Mouse (Mus musculus): ENCODE measurements around the gene Ift52. TPM values are rescaled to one million over a fixed set of nuclear protein-coding genes. Genes with fewer than 3 reads are reported as not detected.

The Ift52 gene
- polyA plus RNA-seq, 1 experiment from 2014 or later, result 32.7 TPM

GRCm38 (mm10) chr2:163061203-163062118 lies 44.3 kb downstream of the Ift52 start:
- no peak for ATAC-seq (ENCODE audit: low FRiP score)
- no peak overlapping the region for H3K9ac ChIP-seq (replicated peaks)
- no peak overlapping the region for H3K4me3 ChIP-seq (replicated peaks)
- H3K36me3 ChIP-seq, result no peaks in the 10 kb centered on the region
- no peak overlapping the region for H3K4me2 ChIP-seq
- 83% methylated on average over 8 of the region's 8 CpGs for WGBS
- H3K4me1 ChIP-seq, result no peaks in the 10 kb centered on the region
- no peak overlapping the region for H3K27ac ChIP-seq (replicated peaks)
- no peaks in the 10 kb centered on the region for H3K27me3 ChIP-seq (replicated peaks)
- no peaks in the 10 kb centered on the region for H3K9me3 ChIP-seq (replicated peaks)

GRCm38 (mm10) chr2:163062119-163062508 lies 45.0 kb downstream of the Ift52 start:
- Histone ChIP-seq H3K4me3 (replicated peaks) (no peak overlapping the region), H3K9me3 (replicated peaks) (no peaks in the 10 kb centered on the region), H3K36me3 (no peaks in the 10 kb centered on the region), H3K4me1 (no peaks in the 10 kb centered on the region), H3K9ac (replicated peaks) (no peak overlapping the region), H3K4me2 (no peak overlapping the region), H3K27ac (replicated peaks) (no peak overlapping the region), H3K27me3 (replicated peaks) (no peaks in the 10 kb centered on the region)
- ATAC-seq (ENCODE audit: low FRiP score), result no peak
- 56% methylated on average over 6 of the region's 6 CpGs for WGBS

GRCm38 (mm10) chr2:163066326-163066725 lies 49.2 kb downstream of the Ift52 start:
- no peak overlapping the region for H3K4me2 ChIP-seq
- H3K4me1 ChIP-seq, result no peaks in the 10 kb centered on the region
- no peaks in the 10 kb centered on the region for H3K27me3 ChIP-seq (replicated peaks)
- 91% methylated on average over 6 of the region's 6 CpGs for WGBS
- no peaks in the 10 kb centered on the region for H3K9me3 ChIP-seq (replicated peaks)
- no peaks in the 10 kb centered on the region for H3K36me3 ChIP-seq
- ATAC-seq (ENCODE audit: low FRiP score), result no peak
- H3K9ac ChIP-seq (replicated peaks), result no peak overlapping the region
- no peak overlapping the region for H3K27ac ChIP-seq (replicated peaks)
- H3K4me3 ChIP-seq (replicated peaks), result no peak overlapping the region

- H3K9ac ChIP-seq (replicated peaks), result no peak overlapping the region
- H3K4me2 ChIP-seq, result no peak overlapping the region
- H3K9me3 ChIP-seq (replicated peaks), result no peaks in the 10 kb centered on the region
- WGBS, result 88% methylated on average over 1 of the region's 1 CpGs
- no peaks in the 10 kb centered on the region for H3K36me3 ChIP-seq
- no peaks in the 10 kb centered on the region for H3K4me1 ChIP-seq
- H3K4me3 ChIP-seq (replicated peaks), result no peak overlapping the region
- no peak overlapping the region for H3K27ac ChIP-seq (replicated peaks)
- H3K27me3 ChIP-seq (replicated peaks), result no peaks in the 10 kb centered on the region
- no peak for ATAC-seq (ENCODE audit: low FRiP score)
Measured at GRCm38 (mm10) chr2:163067233-163067632, 50.1 kb downstream of the Ift52 start.

- H3K9me3 ChIP-seq (replicated peaks), result no peaks in the 10 kb centered on the region
- no peak overlapping the region for H3K27ac ChIP-seq (replicated peaks)
- no peaks in the 10 kb centered on the region for H3K4me1 ChIP-seq
- no peak overlapping the region for H3K9ac ChIP-seq (replicated peaks)
- ATAC-seq (ENCODE audit: low FRiP score), result no peak
- no peaks in the 10 kb centered on the region for H3K27me3 ChIP-seq (replicated peaks)
- 88% methylated on average over 3 of the region's 3 CpGs for WGBS
- no peaks in the 10 kb centered on the region for H3K36me3 ChIP-seq
- H3K4me3 ChIP-seq (replicated peaks), result no peak overlapping the region
- no peak overlapping the region for H3K4me2 ChIP-seq
Measured at GRCm38 (mm10) chr2:163070213-163070612, 53.1 kb downstream of the Ift52 start.

GRCm38 (mm10) chr2:163071590-163071989 lies 54.4 kb downstream of the Ift52 start:
- Histone ChIP-seq H3K4me1 (no peaks in the 10 kb centered on the region), H3K36me3 (no peaks in the 10 kb centered on the region), H3K27ac (replicated peaks) (no peak overlapping the region), H3K27me3 (replicated peaks) (no peaks in the 10 kb centered on the region), H3K4me3 (replicated peaks) (no peak overlapping the region), H3K9ac (replicated peaks) (no peak overlapping the region), H3K9me3 (replicated peaks) (no peaks in the 10 kb centered on the region), H3K4me2 (no peak overlapping the region)
- WGBS, result 89% methylated on average over 3 of the region's 3 CpGs
- no peak for ATAC-seq (ENCODE audit: low FRiP score)

GRCm38 (mm10) chr2:163073023-163073757 lies 56.0 kb downstream of the Ift52 start:
- H3K36me3 ChIP-seq, result no peaks in the 10 kb centered on the region
- no peak for ATAC-seq (ENCODE audit: low FRiP score)
- H3K4me2 ChIP-seq, result no peak overlapping the region
- no peak overlapping the region for H3K9ac ChIP-seq (replicated peaks)
- no peaks in the 10 kb centered on the region for H3K27me3 ChIP-seq (replicated peaks)
- WGBS, result 79% methylated on average over 9 of the region's 9 CpGs
- H3K4me1 ChIP-seq, result no peaks in the 10 kb centered on the region
- H3K27ac ChIP-seq (replicated peaks), result no peak overlapping the region
- H3K9me3 ChIP-seq (replicated peaks), result no peaks in the 10 kb centered on the region
- H3K4me3 ChIP-seq (replicated peaks), result no peak overlapping the region

- no peaks in the 10 kb centered on the region for H3K9me3 ChIP-seq (replicated peaks)
- ATAC-seq (ENCODE audit: low FRiP score), result no peak
Measured at GRCm38 (mm10) chr2:163074006-163074405, 56.9 kb downstream of the Ift52 start.

GRCm38 (mm10) chr2:163074808-163075207 lies 57.7 kb downstream of the Ift52 start:
- Histone ChIP-seq H3K4me2 (no peak overlapping the region), H3K9ac (replicated peaks) (no peak overlapping the region), H3K4me1 (no peaks in the 10 kb centered on the region), H3K27ac (replicated peaks) (no peak overlapping the region), H3K27me3 (replicated peaks) (no peaks in the 10 kb centered on the region), H3K36me3 (no peaks in the 10 kb centered on the region), H3K4me3 (replicated peaks) (no peak overlapping the region), H3K9me3 (replicated peaks) (no peaks in the 10 kb centered on the region)
- whole genome bisulfite sequencing, result 91% methylated on average over 12 of the region's 12 CpGs
- no peak for ATAC-seq (ENCODE audit: low FRiP score)

More at GRCm38 (mm10) chr2:163074006-163074405, 56.9 kb downstream of the Ift52 start:
- no peaks in the 10 kb centered on the region for H3K36me3 ChIP-seq
- no peak overlapping the region for H3K4me2 ChIP-seq
- WGBS, result 70% methylated on average over 7 of the region's 7 CpGs
- no peak overlapping the region for H3K27ac ChIP-seq (replicated peaks)
- H3K4me3 ChIP-seq (replicated peaks), result no peak overlapping the region
- H3K27me3 ChIP-seq (replicated peaks), result no peaks in the 10 kb centered on the region
- H3K4me1 ChIP-seq, result no peaks in the 10 kb centered on the region
- H3K9ac ChIP-seq (replicated peaks), result no peak overlapping the region

GRCm38 (mm10) chr2:163075234-163075633 lies 58.1 kb downstream of the Ift52 start:
- Histone ChIP-seq H3K27ac (replicated peaks) (no peak overlapping the region), H3K4me3 (replicated peaks) (no peak overlapping the region), H3K9ac (replicated peaks) (no peak overlapping the region), H3K4me1 (no peaks in the 10 kb centered on the region), H3K4me2 (no peak overlapping the region), H3K27me3 (replicated peaks) (no peaks in the 10 kb centered on the region), H3K36me3 (no peaks in the 10 kb centered on the region), H3K9me3 (replicated peaks) (no peaks in the 10 kb centered on the region)
- 66% methylated on average over 3 of the region's 3 CpGs for whole genome bisulfite sequencing
- ATAC-seq (ENCODE audit: low FRiP score), result no peak

GRCm38 (mm10) chr2:163079041-163079440 lies 61.9 kb downstream of the Ift52 start:
- no peak for ATAC-seq (ENCODE audit: low FRiP score)
- Histone ChIP-seq H3K4me2 (no peak overlapping the region), H3K27ac (replicated peaks) (no peak overlapping the region), H3K4me3 (replicated peaks) (no peak overlapping the region), H3K4me1 (no peaks in the 10 kb centered on the region), H3K9me3 (replicated peaks) (no peaks in the 10 kb centered on the region), H3K27me3 (replicated peaks) (no peaks in the 10 kb centered on the region), H3K9ac (replicated peaks) (no peak overlapping the region), H3K36me3 (no peaks in the 10 kb centered on the region)
- WGBS, result 98% methylated on average over 4 of the region's 4 CpGs

GRCm38 (mm10) chr2:163082591-163082990 lies 65.4 kb downstream of the Ift52 start:
- H3K4me3 ChIP-seq (replicated peaks), result no peak overlapping the region
- 84% methylated on average over 5 of the region's 5 CpGs for WGBS
- H3K9me3 ChIP-seq (replicated peaks), result no peaks in the 10 kb centered on the region
- ATAC-seq (ENCODE audit: low FRiP score), result no peak
- H3K9ac ChIP-seq (replicated peaks), result no peak overlapping the region
- no peaks in the 10 kb centered on the region for H3K4me1 ChIP-seq
- no peaks in the 10 kb centered on the region for H3K36me3 ChIP-seq
- no peaks in the 10 kb centered on the region for H3K27me3 ChIP-seq (replicated peaks)
- no peak overlapping the region for H3K27ac ChIP-seq (replicated peaks)
- H3K4me2 ChIP-seq, result no peak overlapping the region

All from neural tube, embryonic 15.5 days (tissue).